Mouse (Mus musculus) heart, embryonic 14.5 days (tissue): Measurements from ENCODE around the gene Mpped1. TPM values are rescaled to one million over a fixed set of nuclear protein-coding genes. Genes with fewer than 3 reads are reported as not detected.

ENCODE experiments used
- ATAC-seq: fragments of 200-750 bp; cut with Nextera tagmentation; 2 replicates; pipeline ENCODE4 v1.8.0; 2017; ENCODE audit warnings: low read depth, moderate TSS enrichment; ENCODE audit not compliant: insufficient number of reproducible peaks, insufficient read depth, low FRiP score
- H3K27ac ChIP-seq, 2 experiments: fragments of 200-500 bp in 1 of 2; fragments of 300-500 bp in 1 of 2; sonication (generic) in 1 of 2; replicated peaks in 1 of 2; 2 replicates each; pipeline ENCODE4 v1.5.1; 2012 to 2014; ENCODE audit warnings: low read depth in 2 of 2, low read length in 2 of 2, control low read depth in 1 of 2, mild to moderate bottlenecking in 1 of 2, mixed read lengths in 1 of 2; ENCODE audit not compliant: control insufficient read depth in 1 of 2, insufficient read depth in 1 of 2
- H3K27me3 ChIP-seq: fragments of 300-500 bp; sonication (generic); 2 replicates; pipeline ENCODE4 v1.6.1; 2014; ENCODE audit warnings: mild to moderate bottlenecking, low read length, control low read depth; ENCODE audit not compliant: control insufficient read depth, insufficient read depth
- H3K36me3 ChIP-seq: fragments of 300-500 bp; sonication (generic); 2 replicates; pipeline ENCODE4 v1.6.1; 2014; ENCODE audit warnings: mild to moderate bottlenecking, control low read depth, low read length, mixed read lengths; ENCODE audit not compliant: control insufficient read depth, insufficient read depth
- H3K4me1 ChIP-seq, 2 experiments: fragments of 200-500 bp in 1 of 2; fragments of 300-500 bp in 1 of 2; sonication (generic) in 1 of 2; 2 replicates each; pipeline ENCODE4 v1.6.1; 2012 to 2014; ENCODE audit warnings: low read length in 2 of 2, control low read depth in 1 of 2, mixed read lengths in 1 of 2; ENCODE audit not compliant: control insufficient read depth in 2 of 2, insufficient read depth in 2 of 2
- H3K4me2 ChIP-seq: fragments of 300-500 bp; sonication (generic); 2 replicates; pipeline ENCODE4 v1.6.1; 2014; ENCODE audit warnings: mild to moderate bottlenecking, low read length
- H3K4me3 ChIP-seq, 2 experiments: fragments of 200-500 bp in 1 of 2; fragments of 300-500 bp in 1 of 2; sonication (generic) in 1 of 2; 2 replicates each; pipeline ENCODE4 v1.5.1; 2012 to 2014; ENCODE audit warnings: low read length in 2 of 2, mild to moderate bottlenecking in 2 of 2, control low read depth in 1 of 2, low read depth in 1 of 2, moderate library complexity in 1 of 2; ENCODE audit not compliant: control insufficient read depth in 1 of 2, insufficient read depth in 1 of 2
- H3K9ac ChIP-seq: fragments of 300-500 bp; sonication (generic); 2 replicates; pipeline ENCODE4 v1.6.1; 2014; ENCODE audit warnings: mild to moderate bottlenecking, low read length
- H3K9me3 ChIP-seq: fragments of 300-500 bp; sonication (generic); 2 replicates; pipeline ENCODE4 v1.6.1; 2016; ENCODE audit warnings: low read length, control low read depth; ENCODE audit not compliant: control insufficient read depth
- WGBS: fragments of 180-500 bp; shearing (Covaris S2); extraction: QIAGEN DNeasy Blood & Tissue Kit; methylation state at CpG from one replicate; pipeline ENCODE4 v1.1.7; 2014; 5-methylcytosine and 5-hydroxymethylcytosine counted together
- polyA plus RNA-seq: library from polyadenylated mRNA; unstranded; fragments of >200 nt; fragmentation: Nextera tagmentation; extraction: Ambion mirVana; gene quantifications from 2 replicates; pipeline ENCODE4 v1.2.1, GENCODE M21; 2014

Mpped1 gene
- polyA plus RNA-seq, 1 experiment from 2014 or later, result not detected

- ATAC-seq, result no peak
- no peak overlapping the region for H3K9ac ChIP-seq
- 0 out of 4 replicates have a peak, but pooled peaks cover 0 to 2% of the 10 kb centered on the region in 2 experiments for H3K4me1 ChIP-seq
- no peaks in the 10 kb centered on the region for H3K36me3 ChIP-seq
- H3K27ac ChIP-seq, result no peak overlapping the region
- no peak overlapping the region for H3K4me2 ChIP-seq
- WGBS, result 69% methylated on average over 9 of the region's 9 CpGs
- no peak overlapping the region for H3K4me3 ChIP-seq
- H3K27me3 ChIP-seq, result peaks cover 12% of the 10 kb centered on the region
- H3K9me3 ChIP-seq, result no peaks in the 10 kb centered on the region
Measured at GRCm38 (mm10) chr15:83789046-83789445, 9.8 kb downstream of the Mpped1 start.

DNA sequence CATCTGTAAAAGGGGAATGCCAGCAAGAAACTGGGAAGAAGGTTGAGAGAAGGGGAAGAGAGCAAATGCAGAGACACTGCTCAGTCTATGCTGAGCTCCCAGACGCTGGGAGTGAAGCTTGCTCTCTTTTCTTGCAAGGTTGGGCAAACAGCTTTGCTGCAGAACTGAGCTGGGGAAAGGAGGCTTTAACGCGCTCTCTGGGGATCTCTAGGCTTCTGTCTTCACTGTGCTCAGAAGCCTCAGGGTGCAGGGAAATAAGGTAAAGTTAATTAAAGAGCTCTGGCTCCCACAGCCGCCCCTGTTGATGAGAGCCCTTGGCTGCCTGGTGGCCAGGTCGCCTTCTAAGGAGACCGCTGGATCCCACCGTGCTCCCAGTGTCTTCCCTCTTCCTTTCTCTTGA lies 17.7 kb downstream of the Mpped1 start:
- Histone ChIP-seq H3K4me1 (0 out of 4 replicates have a peak, but pooled peaks cover 0 to 2% of the 10 kb centered on the region in 2 experiments), H3K27ac (no peak overlapping the region), H3K9ac (no peak overlapping the region), H3K36me3 (no peaks in the 10 kb centered on the region), H3K9me3 (no peaks in the 10 kb centered on the region), H3K4me2 (no peak overlapping the region), H3K27me3 (0 out of 2 replicates have a peak, but pooled peaks cover 15% of the 10 kb centered on the region), H3K4me3 (no peak overlapping the region)
- ATAC-seq, result no peak
- 62% methylated on average over 7 of the region's 7 CpGs for WGBS

DNA sequence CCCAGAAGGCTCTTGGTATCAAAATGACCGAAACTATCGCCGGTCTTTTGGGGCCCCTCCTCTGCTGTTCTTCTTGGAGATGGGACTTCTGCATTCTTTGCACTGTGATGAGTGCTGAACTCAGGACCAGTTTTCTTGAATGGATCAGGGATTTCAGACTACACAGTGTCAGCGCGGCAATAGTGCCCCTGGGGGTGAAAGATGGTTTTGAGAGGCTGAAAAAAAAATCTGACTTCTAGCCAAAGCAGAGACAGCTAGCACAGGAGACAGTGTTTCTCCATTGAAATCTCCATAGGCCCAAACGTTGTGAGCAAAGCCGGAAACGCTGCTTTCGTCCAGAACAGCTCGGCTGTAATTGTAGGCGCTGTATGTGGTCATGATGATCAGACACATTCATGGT lies 19.7 kb downstream of the Mpped1 start:
- no peak overlapping the region for H3K4me2 ChIP-seq
- no peak for ATAC-seq

GRCm38 (mm10) chr15:83801011-83801410 lies 21.7 kb downstream of the Mpped1 start:
- no peaks in the 10 kb centered on the region; a peak in 1 of 4 replicates for H3K4me1 ChIP-seq
- H3K4me2 ChIP-seq, result no peak overlapping the region
- no peak overlapping the region for H3K9ac ChIP-seq
- no peaks in the 10 kb centered on the region for H3K9me3 ChIP-seq
- peaks cover 24% of the 10 kb centered on the region; the same call in 1 of the 2 replicates for H3K27me3 ChIP-seq
- no peak for ATAC-seq
- H3K4me3 ChIP-seq, result no peak overlapping the region
- no peaks in the 10 kb centered on the region for H3K36me3 ChIP-seq
- H3K27ac ChIP-seq, result no peak overlapping the region
- 54% methylated on average over 5 of the region's 5 CpGs for WGBS

More for the DNA sequence above, 19.7 kb downstream of the Mpped1 start:
- H3K4me1 ChIP-seq, result no peaks in the 10 kb centered on the region; a peak in 1 of 4 replicates
- no peak overlapping the region for H3K27ac ChIP-seq
- WGBS, result 82% methylated on average over 11 of the region's 11 CpGs
- no peaks in the 10 kb centered on the region for H3K9me3 ChIP-seq
- H3K27me3 ChIP-seq, result peaks cover 24% of the 10 kb centered on the region; the same call in 1 of the 2 replicates
- no peak overlapping the region for H3K4me3 ChIP-seq
- no peak overlapping the region for H3K9ac ChIP-seq
- H3K36me3 ChIP-seq, result no peaks in the 10 kb centered on the region

GRCm38 (mm10) chr15:83814106-83814505 lies 34.8 kb downstream of the Mpped1 start:
- Histone ChIP-seq H3K9me3 (0 out of 2 replicates have a peak, but pooled peaks cover 4% of the 10 kb centered on the region), H3K9ac (no peak overlapping the region), H3K36me3 (no peaks in the 10 kb centered on the region), H3K4me2 (no peak overlapping the region), H3K4me3 (no peak overlapping the region), H3K27me3 (no peaks in the 10 kb centered on the region), H3K4me1 (no peaks in the 10 kb centered on the region), H3K27ac (no peak overlapping the region)
- 44% methylated on average over 6 of the region's 6 CpGs for WGBS
- ATAC-seq, result no peak

DNA sequence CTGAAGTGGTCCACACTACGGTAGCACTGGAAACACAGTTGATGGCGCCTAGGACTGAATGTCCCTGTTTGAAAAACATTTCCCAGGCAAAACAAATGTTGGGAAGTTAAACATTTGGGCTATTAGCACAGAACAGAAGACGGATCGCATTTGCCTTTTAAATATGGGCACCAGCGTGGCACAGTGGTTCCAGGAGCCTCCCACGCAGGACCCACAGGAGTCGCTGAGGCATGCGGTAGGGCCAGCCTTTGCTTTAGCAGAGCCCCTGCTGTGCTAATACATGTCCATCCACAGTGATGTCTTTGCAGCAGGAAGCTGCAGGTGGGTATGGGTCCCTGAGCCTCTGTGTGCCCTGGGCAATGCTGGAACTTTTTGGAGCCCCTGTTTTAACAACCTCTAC lies 48.7 kb downstream of the Mpped1 start:
- Histone ChIP-seq H3K27ac (no peak overlapping the region), H3K4me2 (no peak overlapping the region), H3K27me3 (no peaks in the 10 kb centered on the region), H3K9me3 (no peaks in the 10 kb centered on the region), H3K9ac (no peak overlapping the region), H3K4me1 (no peaks in the 10 kb centered on the region), H3K4me3 (no peak overlapping the region), H3K36me3 (no peaks in the 10 kb centered on the region)
- 75% methylated on average over 8 of the region's 8 CpGs for WGBS
- no peak for ATAC-seq

GRCm38 (mm10) chr15:83829226-83829625 lies 50.0 kb downstream of the Mpped1 start:
- Histone ChIP-seq H3K27ac (no peak overlapping the region), H3K4me2 (no peak overlapping the region), H3K27me3 (no peaks in the 10 kb centered on the region), H3K4me3 (no peak overlapping the region), H3K36me3 (no peaks in the 10 kb centered on the region), H3K9ac (no peak overlapping the region), H3K9me3 (no peaks in the 10 kb centered on the region), H3K4me1 (no peaks in the 10 kb centered on the region)
- WGBS, result 81% methylated on average over 13 of the region's 13 CpGs
- no peak for ATAC-seq

DNA sequence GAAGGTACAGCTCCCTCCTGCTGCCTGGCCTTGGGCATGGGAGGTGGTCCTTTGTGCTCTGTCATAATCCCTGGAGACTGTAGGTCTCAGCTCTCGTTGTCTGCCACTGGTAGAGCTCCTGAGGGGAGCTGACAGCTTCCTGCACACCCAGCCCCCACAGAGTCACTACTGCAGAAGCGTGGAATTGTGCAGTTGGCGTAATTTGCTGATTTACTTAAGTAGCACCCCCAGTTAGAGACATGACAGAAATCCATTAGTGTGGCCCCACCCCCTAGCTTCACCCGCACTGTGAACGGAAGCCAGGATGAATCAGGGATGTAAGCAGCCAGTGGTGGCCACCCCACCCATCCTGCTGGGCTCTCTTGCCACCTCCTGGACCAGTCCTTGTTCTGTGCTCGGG lies 53.0 kb downstream of the Mpped1 start:
- no peaks in the 10 kb centered on the region for H3K9me3 ChIP-seq
- no peak overlapping the region for H3K4me2 ChIP-seq
- no peak overlapping the region for H3K9ac ChIP-seq
- H3K27ac ChIP-seq, result no peak overlapping the region
- H3K27me3 ChIP-seq, result no peaks in the 10 kb centered on the region
- H3K36me3 ChIP-seq, result no peaks in the 10 kb centered on the region
- no peak overlapping the region for H3K4me3 ChIP-seq
- no peak for ATAC-seq
- no peaks in the 10 kb centered on the region for H3K4me1 ChIP-seq
- 50% methylated on average over 6 of the region's 6 CpGs for WGBS
